Mouse (Mus musculus): ENCODE data around the gene Sipa1l1. TPM values are rescaled to one million over a fixed set of nuclear protein-coding genes. Genes with fewer than 3 reads are reported as not detected.

Gene Sipa1l1
- total and polyA plus RNA-seq, 2 experiments from 2014 or later, result 7.0 to 17.1 TPM

- Histone ChIP-seq H3K4me1 (ENCODE audit: control insufficient read depth, insufficient read depth) (peaks cover 5% of the 10 kb centered on the region; the same call in 1 of the 2 replicates), H3K9me3 (replicated peaks; ENCODE audit: control insufficient read depth, low read length) (no peaks in the 10 kb centered on the region)
Observed at GRCm38 (mm10) chr12:82387647-82388046, 218.5 kb downstream of the Sipa1l1 start.

GRCm38 (mm10) chr12:82388144-82388543, 219.0 kb downstream of the Sipa1l1 start:
- Histone ChIP-seq H3K4me1 (ENCODE audit: control insufficient read depth, insufficient read depth) (peaks cover 1% of the 10 kb centered on the region; the same call in 1 of the 2 replicates), H3K9me3 (replicated peaks; ENCODE audit: control insufficient read depth, low read length) (no peaks in the 10 kb centered on the region), H3K27ac (ENCODE audit: low read depth) (no peak overlapping the region), H3K9ac (replicated peaks; ENCODE audit: low read depth, low read length) (no peak overlapping the region), H3K4me2 (ENCODE audit: low read depth, low read length) (no peak overlapping the region), H3K36me3 (replicated peaks; ENCODE audit: control insufficient read depth, insufficient read depth, low read length) (peaks cover 13% of the 10 kb centered on the region), H3K4me3 (ENCODE audit: low read depth, low read length) (no peak overlapping the region), H3K27me3 (ENCODE audit: control insufficient read depth, insufficient read depth, low read length) (no peaks in the 10 kb centered on the region)
- TF ChIP-seq CTCF (IDR thresholded peaks at IDR 0.05; ENCODE audit: low read depth) (no peak), EP300 (IDR thresholded peaks at IDR 0.05; ENCODE audit: low read depth) (no peak)
- ATAC-seq (ENCODE audit: insufficient read depth, low read depth) (no peak), DNase-seq (ENCODE audit: low spot score) (no peak)

More at GRCm38 (mm10) chr12:82387647-82388046, 218.5 kb downstream of the Sipa1l1 start:
- TF ChIP-seq CTCF (IDR thresholded peaks at IDR 0.05; ENCODE audit: low read depth), result no peak
- no peak for TF ChIP-seq EP300 (IDR thresholded peaks at IDR 0.05; ENCODE audit: low read depth)
- ATAC-seq (ENCODE audit: insufficient read depth, low read depth), result no peak
- DNase-seq (ENCODE audit: low spot score), result no peak
- H3K4me3 ChIP-seq (ENCODE audit: low read depth, low read length), result no peak overlapping the region
- peaks cover 13% of the 10 kb centered on the region for H3K36me3 ChIP-seq (replicated peaks; ENCODE audit: control insufficient read depth, insufficient read depth, low read length)
- no peaks in the 10 kb centered on the region for H3K27me3 ChIP-seq (ENCODE audit: control insufficient read depth, insufficient read depth, low read length)
- WGBS, result 83% methylated on average over 3 of the region's 3 CpGs
- no peak overlapping the region for H3K9ac ChIP-seq (replicated peaks; ENCODE audit: low read depth, low read length)
- H3K4me2 ChIP-seq (ENCODE audit: low read depth, low read length), result no peak overlapping the region
- H3K27ac ChIP-seq (ENCODE audit: low read depth), result no peak overlapping the region

GRCm38 (mm10) chr12:82394118-82394861, 225.2 kb downstream of the Sipa1l1 start:
- peaks cover 7% of the 10 kb centered on the region; the same call in 1 of the 2 replicates for H3K4me1 ChIP-seq (ENCODE audit: control insufficient read depth, insufficient read depth)
- no peaks in the 10 kb centered on the region for H3K27me3 ChIP-seq (ENCODE audit: control insufficient read depth, insufficient read depth, low read length)
- no peak overlapping the region for H3K4me2 ChIP-seq (ENCODE audit: low read depth, low read length)
- no peaks in the 10 kb centered on the region for H3K9me3 ChIP-seq (replicated peaks; ENCODE audit: control insufficient read depth, low read length)
- H3K4me3 ChIP-seq (ENCODE audit: low read depth, low read length), result no peak overlapping the region
- 42% methylated on average over 8 of the region's 8 CpGs for WGBS
- DNase-seq (ENCODE audit: low spot score), result no peak
- no peak overlapping the region for H3K27ac ChIP-seq (ENCODE audit: low read depth)
- no peak overlapping the region for H3K9ac ChIP-seq (replicated peaks; ENCODE audit: low read depth, low read length)
- H3K36me3 ChIP-seq (replicated peaks; ENCODE audit: control insufficient read depth, insufficient read depth, low read length), result 0 out of 2 replicates have a peak, but pooled peaks cover 14% of the 10 kb centered on the region
- no peak for ATAC-seq (ENCODE audit: insufficient read depth, low read depth)
- TF ChIP-seq CTCF (IDR thresholded peaks at IDR 0.05; ENCODE audit: low read depth), result no peak
- TF ChIP-seq EP300 (IDR thresholded peaks at IDR 0.05; ENCODE audit: low read depth), result no peak

GRCm38 (mm10) chr12:82395194-82395593, 226.1 kb downstream of the Sipa1l1 start:
- Histone ChIP-seq H3K4me2 (ENCODE audit: low read depth, low read length) (no peak overlapping the region), H3K27me3 (ENCODE audit: control insufficient read depth, insufficient read depth, low read length) (no peaks in the 10 kb centered on the region), H3K9me3 (replicated peaks; ENCODE audit: control insufficient read depth, low read length) (no peaks in the 10 kb centered on the region), H3K36me3 (replicated peaks; ENCODE audit: control insufficient read depth, insufficient read depth, low read length) (peaks cover 21% of the 10 kb centered on the region; the same call in 1 of the 2 replicates), H3K4me1 (ENCODE audit: control insufficient read depth, insufficient read depth) (peaks cover 7% of the 10 kb centered on the region; the same call in 1 of the 2 replicates), H3K4me3 (ENCODE audit: low read depth, low read length) (no peak overlapping the region), H3K27ac (ENCODE audit: low read depth) (no peak overlapping the region), H3K9ac (replicated peaks; ENCODE audit: low read depth, low read length) (no peak overlapping the region)
- 68% methylated on average over 4 of the region's 4 CpGs for WGBS
- no peak for TF ChIP-seq CTCF (IDR thresholded peaks at IDR 0.05; ENCODE audit: low read depth)
- TF ChIP-seq EP300 (IDR thresholded peaks at IDR 0.05; ENCODE audit: low read depth), result no peak
- no peak for ATAC-seq (ENCODE audit: insufficient read depth, low read depth)
- DNase-seq (ENCODE audit: low spot score), result no peak

GRCm38 (mm10) chr12:82397193-82397592, 228.1 kb downstream of the Sipa1l1 start:
- ATAC-seq (ENCODE audit: insufficient read depth, low read depth) (no peak), DNase-seq (ENCODE audit: low spot score) (no peak)
- no peaks in the 10 kb centered on the region for H3K27me3 ChIP-seq (ENCODE audit: control insufficient read depth, insufficient read depth, low read length)
- H3K27ac ChIP-seq (ENCODE audit: low read depth), result no peak overlapping the region
- no peaks in the 10 kb centered on the region for H3K9me3 ChIP-seq (replicated peaks; ENCODE audit: control insufficient read depth, low read length)
- H3K9ac ChIP-seq (replicated peaks; ENCODE audit: low read depth, low read length), result no peak overlapping the region
- H3K4me3 ChIP-seq (ENCODE audit: low read depth, low read length), result no peak overlapping the region
- TF ChIP-seq CTCF (IDR thresholded peaks at IDR 0.05; ENCODE audit: low read depth) (no peak), EP300 (IDR thresholded peaks at IDR 0.05; ENCODE audit: low read depth) (no peak)
- H3K4me2 ChIP-seq (ENCODE audit: low read depth, low read length), result no peak overlapping the region
- WGBS, result 93% methylated on average over 8 of the region's 8 CpGs
- peaks cover 21% of the 10 kb centered on the region; the same call in 1 of the 2 replicates for H3K36me3 ChIP-seq (replicated peaks; ENCODE audit: control insufficient read depth, insufficient read depth, low read length)
- peaks cover 7% of the 10 kb centered on the region; the same call in 1 of the 2 replicates for H3K4me1 ChIP-seq (ENCODE audit: control insufficient read depth, insufficient read depth)
